In genomic region chr2:102453447-102453846, GRCm38 (mm10) we compare ENCODE assay signal across 9 mouse cellular contexts. TPM values are rescaled to one million over a fixed set of nuclear protein-coding genes. Genes with fewer than 3 reads are reported as not detected.
A peak's percentile ranks its signal among the peaks of the same experiment; 100 is the strongest.
DNase-seq lines count a peak whose midpoint lies in the region; ATAC-seq and TF ChIP-seq lines count a peak whose summit lies in the region.
"Had no signal": no experiment of that assay in that cellular context is flagged by ENCODE, and none has a peak within 500 bp of the region (broad histone marks: within the 10 kb centered on the region; RNA-seq: fewer than 3 reads in every experiment).

No protein-coding gene starts in this region.

- peaks cover 5% of the 10 kb centered on the region; the same call in 1 of the 2 replicates for H3K4me1 ChIP-seq in heart, embryonic 11.5 days (ENCODE audit: control insufficient read depth, insufficient read depth, low read length)
- H3K4me1 ChIP-seq in midbrain, postnatal 0 days (ENCODE audit: insufficient read depth, low read length), result no peaks in the 10 kb centered on the region
- peaks cover 17% of the 10 kb centered on the region for H3K4me1 ChIP-seq in midbrain, embryonic 16.5 days (ENCODE audit: control insufficient read depth, insufficient read depth, low read length)
- peaks cover 16% of the 10 kb centered on the region for H3K4me1 ChIP-seq in forebrain, embryonic 12.5 days

- 52% methylated on average over 3 of the region's 3 CpGs for WGBS in heart, embryonic 11.5 days (ENCODE audit: insufficient replicate concordance)
- WGBS in midbrain, postnatal 0 days, result 26% methylated on average over 3 of the region's 3 CpGs
- 35% methylated on average over 3 of the region's 3 CpGs for WGBS in midbrain, embryonic 16.5 days
- 38% methylated on average over 3 of the region's 3 CpGs for WGBS in forebrain, embryonic 12.5 days

- H3K4me2 ChIP-seq in heart, embryonic 11.5 days, result no peak overlapping the region
- no peak overlapping the region for H3K4me2 ChIP-seq in midbrain, postnatal 0 days (ENCODE audit: low read depth, low read length, poor library complexity, severe bottlenecking)
- H3K4me2 ChIP-seq in midbrain, embryonic 16.5 days (ENCODE audit: low read length), result no peak overlapping the region
- no peak overlapping the region for H3K4me2 ChIP-seq in forebrain, embryonic 12.5 days
- H3K4me2 ChIP-seq: hindbrain, embryonic 15.5 days had no signal

- H3K9me3 ChIP-seq in heart, embryonic 11.5 days (replicated peaks; ENCODE audit: control insufficient read depth, low read length), result no peaks in the 10 kb centered on the region
- H3K9me3 ChIP-seq in midbrain, postnatal 0 days (ENCODE audit: low read length), result no peaks in the 10 kb centered on the region
- no peaks in the 10 kb centered on the region for H3K9me3 ChIP-seq in midbrain, embryonic 16.5 days (replicated peaks; ENCODE audit: control insufficient read depth, low read length, poor library complexity, severe bottlenecking)
- H3K9me3 ChIP-seq in forebrain, embryonic 12.5 days, result no peaks in the 10 kb centered on the region
- H3K9me3 ChIP-seq: hindbrain, embryonic 15.5 days had no signal

- peak; percentile 83 for TF ChIP-seq CTCF in midbrain, postnatal 0 days (IDR thresholded peaks at IDR 0.05)

- no peak overlapping the region for H3K27ac ChIP-seq in heart, embryonic 11.5 days (ENCODE audit: low read depth, low read length)
- H3K27ac ChIP-seq in midbrain, postnatal 0 days (ENCODE audit: low read depth, low read length), result no peak overlapping the region
- no peak overlapping the region for H3K27ac ChIP-seq in midbrain, embryonic 16.5 days (ENCODE audit: low read length)
- no peak overlapping the region for H3K27ac ChIP-seq in forebrain, embryonic 12.5 days
- H3K27ac ChIP-seq: hindbrain, embryonic 15.5 days had no signal

- H3K4me3 ChIP-seq in heart, embryonic 11.5 days (ENCODE audit: low read depth, low read length), result no peak overlapping the region
- no peak overlapping the region for H3K4me3 ChIP-seq in midbrain, postnatal 0 days (ENCODE audit: low read depth, low read length)
- no peak overlapping the region for H3K4me3 ChIP-seq in midbrain, embryonic 16.5 days (ENCODE audit: low read depth, low read length)
- H3K4me3 ChIP-seq in forebrain, embryonic 12.5 days (replicated peaks), result no peak overlapping the region
- H3K4me3 ChIP-seq: hindbrain, embryonic 15.5 days had no signal

- H3K27me3 ChIP-seq in heart, embryonic 11.5 days (ENCODE audit: control insufficient read depth, insufficient read depth, low read length), result peaks cover 23% of the 10 kb centered on the region
- no peaks in the 10 kb centered on the region; the same call in 1 of the 2 replicates for H3K27me3 ChIP-seq in midbrain, postnatal 0 days (ENCODE audit: insufficient read depth, low read length)
- no peaks in the 10 kb centered on the region for H3K27me3 ChIP-seq in midbrain, embryonic 16.5 days (ENCODE audit: control insufficient read depth, insufficient read depth, low read depth, low read length)
- H3K27me3 ChIP-seq in forebrain, embryonic 12.5 days, result no peaks in the 10 kb centered on the region
- H3K27me3 ChIP-seq: hindbrain, embryonic 15.5 days had no signal

- no peak overlapping the region for H3K9ac ChIP-seq in heart, embryonic 11.5 days (ENCODE audit: low read depth, low read length)
- no peak overlapping the region for H3K9ac ChIP-seq in midbrain, postnatal 0 days (replicated peaks; ENCODE audit: low read length, poor library complexity, severe bottlenecking)
- H3K9ac ChIP-seq in midbrain, embryonic 16.5 days (ENCODE audit: low read depth, low read length), result no peak overlapping the region
- H3K9ac ChIP-seq in forebrain, embryonic 12.5 days, result no peak overlapping the region
- H3K9ac ChIP-seq: hindbrain, embryonic 15.5 days had no signal

- no peak for ATAC-seq in heart, embryonic 11.5 days (replicated peaks; ENCODE audit: insufficient number of reproducible peaks, low FRiP score, low TSS enrichment)
- no peak for ATAC-seq in midbrain, postnatal 0 days (ENCODE audit: low FRiP score)
- no peak for ATAC-seq in midbrain, embryonic 16.5 days
- ATAC-seq in forebrain, embryonic 12.5 days (ENCODE audit: low FRiP score), result no peak

- peak; percentile 36 for DNase-seq in heart, adult 8-10 months (ENCODE audit: low spot score)
- DNase-seq in midbrain, postnatal 0 days (ENCODE audit: low spot score), result peak; percentile 72
- peak; percentile 11 to 16 for DNase-seq in cerebellum, postnatal 36 days
- DNase-seq in thymus, postnatal 14 days, result peak; percentile 10
- DNase-seq in gastrocnemius, postnatal 36 days, result no peak

- no peaks in the 10 kb centered on the region for H3K36me3 ChIP-seq in heart, embryonic 11.5 days (ENCODE audit: control insufficient read depth, insufficient read depth, low read length)
- no peaks in the 10 kb centered on the region for H3K36me3 ChIP-seq in midbrain, postnatal 0 days (ENCODE audit: insufficient read depth, low read length)
- H3K36me3 ChIP-seq in midbrain, embryonic 16.5 days (ENCODE audit: control insufficient read depth, insufficient read depth, low read length), result no peaks in the 10 kb centered on the region
- no peaks in the 10 kb centered on the region for H3K36me3 ChIP-seq in forebrain, embryonic 12.5 days (replicated peaks)
- H3K36me3 ChIP-seq: hindbrain, embryonic 15.5 days had no signal

- intact Hi-C loops in gastrocnemius, postnatal 36 days (cut with DNase I), result loop anchor here (2.0 to 5.0 kb wide), 3 partner anchors 363 to 549 kb away; no protein-coding TSS in a partner anchor

RNA-seq across cellular contexts. Expression of gene Fjx1, which starts 1.1 kb away (rescaled TPM):
- total RNA-seq in heart, adult 8-10 months (2022), result under 1 TPM; 0.25 to 0.63 (median 0.51) TPM
- polyA plus RNA-seq in heart, embryonic 11.5 days (2014; fragmentation: Nextera tagmentation; extraction: Ambion mirVana), result 2.2 and 2.6 TPM in 2 replicates
- 78.9 and 91.8 TPM in 2 replicates for total RNA-seq in midbrain, postnatal 0 days (2014; rRNA removed)
- polyA plus RNA-seq in midbrain, postnatal 0 days (2015; fragmentation: Nextera tagmentation; extraction: Ambion mirVana), result 27.1 and 28.5 TPM in 2 replicates
- polyA plus RNA-seq in midbrain, embryonic 16.5 days (2015; fragmentation: Nextera tagmentation; extraction: Ambion mirVana), result 28.0 and 29.5 TPM in 2 replicates
- 41.7 and 48.6 TPM in 2 replicates for polyA plus RNA-seq in forebrain, embryonic 12.5 days (2016; fragmentation: Nextera tagmentation; extraction: Ambion mirVana)
- under 1 TPM; 0.41 to 0.54 TPM for total RNA-seq in gastrocnemius, postnatal 36 days (2021)

RNA-seq across cellular contexts. Expression of gene Trim44, which starts 45.8 kb away (rescaled TPM):
- 10 to 100 TPM; 25.6 to 29.4 (median 27.3) TPM for total RNA-seq in heart, adult 8-10 months (2022)
- polyA plus RNA-seq in heart, embryonic 11.5 days (2014; fragmentation: Nextera tagmentation; extraction: Ambion mirVana), result 29.7 and 30.7 TPM in 2 replicates
- total RNA-seq in midbrain, postnatal 0 days (2014; rRNA removed), result 114 and 132 TPM in 2 replicates
- polyA plus RNA-seq in midbrain, postnatal 0 days (2015; fragmentation: Nextera tagmentation; extraction: Ambion mirVana), result 42.2 and 50.6 TPM in 2 replicates
- 57.1 and 59.6 TPM in 2 replicates for polyA plus RNA-seq in midbrain, embryonic 16.5 days (2015; fragmentation: Nextera tagmentation; extraction: Ambion mirVana)
- polyA plus RNA-seq in forebrain, embryonic 12.5 days (2016; fragmentation: Nextera tagmentation; extraction: Ambion mirVana), result 45.4 and 54.2 TPM in 2 replicates
- 10 to 100 TPM; 10.6 to 14.2 TPM for total RNA-seq in gastrocnemius, postnatal 36 days (2021)

Comparison
In these comparisons a context has a peak if more than half of its experiments do, and no peak if none do; other contexts are left out.
1. DNase-seq: peak in heart, adult 8-10 months (single experiment), midbrain, postnatal 0 days (single experiment), cerebellum, postnatal 36 days (2 of 2) and thymus, postnatal 14 days (single experiment); none in gastrocnemius, postnatal 36 days (0 of 2).